Mouse (Mus musculus) midbrain, embryonic 11.5 days (tissue): ENCODE results near the gene Mlh3. TPM values are rescaled to one million over a fixed set of nuclear protein-coding genes. Genes with fewer than 3 reads are reported as not detected.

Source experiments
- ATAC-seq: fragments of 200-750 bp; cut with Nextera tagmentation; 2 replicates; pipeline ENCODE4 v1.8.0; 2017; ENCODE audit warnings: moderate TSS enrichment, moderate library complexity; ENCODE audit not compliant: low FRiP score
- DNase-seq: peaks from one replicate; pipeline ENCODE4 v3.0.0; 2015; ENCODE audit warnings: low spot score; ENCODE audit errors: missing footprints
- H3K27ac ChIP-seq: fragments of 300-500 bp; sonication (generic); 2 replicates; pipeline ENCODE4 v1.5.1; 2014; ENCODE audit warnings: low read depth, low read length
- H3K27me3 ChIP-seq: fragments of 300-500 bp; sonication (generic); 2 replicates; pipeline ENCODE4 v1.6.1; 2014; ENCODE audit warnings: mild to moderate bottlenecking, low read length, moderate library complexity, mixed read lengths; ENCODE audit not compliant: control insufficient read depth, insufficient read depth
- H3K36me3 ChIP-seq: fragments of 300-500 bp; sonication (generic); 2 replicates; pipeline ENCODE4 v1.6.1; 2014; ENCODE audit warnings: mild to moderate bottlenecking, low read length, moderate library complexity, mixed read lengths; ENCODE audit not compliant: control insufficient read depth, insufficient read depth
- H3K4me1 ChIP-seq: fragments of 300-500 bp; sonication (generic); 2 replicates; pipeline ENCODE4 v1.6.1; 2014; ENCODE audit warnings: low read length; ENCODE audit not compliant: control insufficient read depth, insufficient read depth
- H3K4me2 ChIP-seq: fragments of 300-500 bp; sonication (generic); 2 replicates; pipeline ENCODE4 v1.6.1; 2014; ENCODE audit warnings: mild to moderate bottlenecking, moderate library complexity
- H3K4me3 ChIP-seq: fragments of 300-500 bp; sonication (generic); 2 replicates; pipeline ENCODE4 v1.5.1; 2014; ENCODE audit warnings: low read depth, low read length
- H3K9ac ChIP-seq: fragments of 300-500 bp; sonication (generic); 2 replicates; pipeline ENCODE4 v1.6.1; 2014; ENCODE audit warnings: low read length
- H3K9me3 ChIP-seq: fragments of 300-500 bp; sonication (generic); 2 replicates; pipeline ENCODE4 v1.6.1; 2016; ENCODE audit warnings: low read length; ENCODE audit not compliant: control insufficient read depth
- WGBS: fragments of 180-500 bp; shearing (Covaris S2); extraction: QIAGEN DNeasy Blood & Tissue Kit; methylation state at CpG from one replicate; pipeline ENCODE4 v1.1.7; 2014; 5-methylcytosine and 5-hydroxymethylcytosine counted together
- polyA plus RNA-seq: library from polyadenylated mRNA; unstranded; fragments of >200 nt; fragmentation: Nextera tagmentation; extraction: Ambion mirVana; gene quantifications from 2 replicates; pipeline ENCODE4 v1.2.1, GENCODE M21; 2014

Gene Mlh3
- polyA plus RNA-seq, 1 experiment from 2014 or later, result 10.4 TPM

DNA sequence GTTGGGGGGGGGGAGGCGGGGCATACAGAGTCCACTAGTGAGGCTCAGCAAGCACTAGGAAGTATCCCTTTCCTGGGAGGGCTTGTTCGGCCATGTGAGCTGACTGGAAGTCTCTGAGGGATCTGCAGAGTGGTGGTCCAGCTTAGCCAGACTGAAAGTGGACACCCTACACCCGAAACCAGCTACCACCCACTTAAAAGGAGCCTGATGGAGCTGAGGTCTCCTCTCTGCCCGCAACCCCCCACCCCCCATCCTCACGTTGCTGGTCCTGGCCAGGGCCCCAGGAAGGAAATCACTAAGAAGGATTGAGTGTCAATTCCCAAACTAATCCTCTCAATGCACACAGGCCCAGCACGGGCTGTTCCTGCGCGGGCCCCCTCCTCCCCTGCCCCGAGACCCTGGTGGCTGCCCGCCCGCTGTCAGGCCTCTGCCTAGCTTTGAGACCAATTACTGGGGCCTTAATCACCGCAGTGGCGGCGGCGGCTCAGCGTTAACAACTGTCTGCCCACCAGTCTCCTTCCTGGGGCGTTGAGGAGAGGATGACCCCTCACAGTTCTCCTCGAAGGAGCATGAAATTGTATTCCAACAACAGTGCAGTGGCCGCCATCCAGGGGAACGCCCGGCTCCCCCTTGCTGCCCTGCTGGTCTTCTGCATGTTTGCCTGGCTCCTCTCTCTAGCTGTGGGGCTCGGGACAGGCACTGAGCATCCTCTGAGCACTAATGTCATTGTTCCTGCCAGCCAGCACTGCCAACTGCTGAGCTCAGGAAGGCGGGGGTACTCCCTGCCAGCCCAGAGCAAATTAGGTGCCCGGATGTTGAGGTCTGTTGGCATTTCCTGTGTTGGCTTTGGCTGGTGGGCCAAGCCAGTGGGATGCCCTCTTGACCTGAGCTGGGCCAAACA lies 69.2 kb downstream of the Mlh3 start:
- Histone ChIP-seq H3K4me1 (peaks cover 8% of the 10 kb centered on the region), H3K4me3 (no peak overlapping the region), H3K9ac (0 out of 2 replicates have a peak overlapping the region, but pooled peaks have one; percentile 32), H3K27me3 (no peaks in the 10 kb centered on the region), H3K36me3 (no peaks in the 10 kb centered on the region), H3K9me3 (no peaks in the 10 kb centered on the region), H3K4me2 (peak overlapping the region; percentile 29; the same call in 1 of the 2 replicates), H3K27ac (0 out of 2 replicates have a peak overlapping the region, but pooled peaks have one; percentile 6)
- DNase-seq (peak; percentile 84), ATAC-seq (peak; percentile 79)
- WGBS, result 15% methylated on average over 24 of the region's 24 CpGs

GRCm38 (mm10) chr12:85199954-85200353 lies 70.4 kb downstream of the Mlh3 start:
- H3K27ac ChIP-seq, result no peak overlapping the region
- no peaks in the 10 kb centered on the region for H3K36me3 ChIP-seq
- H3K27me3 ChIP-seq, result no peaks in the 10 kb centered on the region
- 92% methylated on average over 1 of the region's 1 CpGs for WGBS
- H3K9ac ChIP-seq, result no peak overlapping the region
- no peak overlapping the region for H3K4me3 ChIP-seq
- H3K4me1 ChIP-seq, result peaks cover 8% of the 10 kb centered on the region
- DNase-seq, result peak; percentile 76
- H3K9me3 ChIP-seq, result no peaks in the 10 kb centered on the region
- H3K4me2 ChIP-seq, result no peak overlapping the region
- ATAC-seq, result no peak

GRCm38 (mm10) chr12:85197936-85198335 lies 72.5 kb downstream of the Mlh3 start:
- Histone ChIP-seq H3K27me3 (no peaks in the 10 kb centered on the region), H3K4me1 (peaks cover 8% of the 10 kb centered on the region), H3K9ac (no peak overlapping the region), H3K9me3 (no peaks in the 10 kb centered on the region), H3K36me3 (no peaks in the 10 kb centered on the region), H3K4me3 (no peak overlapping the region), H3K4me2 (no peak overlapping the region), H3K27ac (no peak overlapping the region)
- WGBS, result 66% methylated on average over 8 of the region's 8 CpGs
- DNase-seq (peak; percentile 64), ATAC-seq (no peak)

DNA sequence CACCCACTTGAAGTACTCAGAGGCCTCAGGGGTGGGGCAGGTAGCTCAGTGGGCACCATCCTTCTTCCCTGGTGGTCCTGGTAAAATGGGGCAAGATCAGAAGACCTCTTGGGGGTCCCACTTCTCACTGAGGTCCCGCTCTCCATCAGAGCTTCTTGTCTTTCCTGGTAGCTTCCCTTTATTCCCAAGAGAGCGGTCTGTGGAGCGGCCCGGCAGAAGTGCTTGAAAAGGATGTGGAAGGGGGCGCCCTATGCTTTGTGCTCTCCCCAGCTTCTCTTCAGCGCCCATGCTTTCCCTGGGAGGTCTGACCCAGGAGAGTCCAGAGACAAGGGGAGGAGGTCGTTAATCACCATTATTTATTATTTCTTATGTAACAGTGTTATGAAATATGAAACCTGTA lies 73.0 kb downstream of the Mlh3 start:
- DNase-seq (peak; percentile 72), ATAC-seq (no peak)
- Histone ChIP-seq H3K4me1 (peaks cover 8% of the 10 kb centered on the region), H3K4me3 (no peak overlapping the region), H3K9ac (no peak overlapping the region), H3K27me3 (no peaks in the 10 kb centered on the region), H3K4me2 (no peak overlapping the region), H3K9me3 (no peaks in the 10 kb centered on the region), H3K27ac (no peak overlapping the region), H3K36me3 (no peaks in the 10 kb centered on the region)
- WGBS, result 74% methylated on average over 7 of the region's 7 CpGs

- Histone ChIP-seq H3K27me3 (no peaks in the 10 kb centered on the region), H3K9me3 (no peaks in the 10 kb centered on the region), H3K27ac (no peak overlapping the region), H3K4me1 (peaks cover 5% of the 10 kb centered on the region), H3K4me3 (no peak overlapping the region), H3K36me3 (no peaks in the 10 kb centered on the region), H3K4me2 (no peak overlapping the region), H3K9ac (no peak overlapping the region)
- peak; percentile 17 for DNase-seq
- WGBS, result 94% methylated on average over 10 of the region's 10 CpGs
- ATAC-seq, result no peak
These were observed 74.2 kb downstream of the Mlh3 start for GRCm38 (mm10) chr12:85196191-85196590.

DNA sequence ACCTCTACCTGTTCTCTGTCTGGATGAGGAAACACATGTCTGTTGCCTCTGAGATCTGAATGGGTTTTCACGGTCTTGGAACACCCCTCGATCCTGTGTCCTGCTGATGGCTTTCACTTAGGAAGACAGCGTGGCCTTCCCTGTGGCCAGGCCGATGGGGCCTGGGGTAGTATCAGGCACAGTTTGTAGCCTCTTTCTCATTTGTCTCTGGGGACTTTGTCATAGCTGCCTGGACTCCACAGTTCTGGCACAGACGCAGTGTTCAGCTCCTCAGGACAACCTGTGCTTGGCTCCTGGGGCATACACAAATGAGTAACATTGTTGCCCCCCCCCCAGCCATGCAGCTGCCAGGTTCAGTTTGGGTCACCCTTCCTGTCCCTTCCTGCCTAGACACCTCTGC lies 75.3 kb downstream of the Mlh3 start:
- H3K36me3 ChIP-seq, result no peaks in the 10 kb centered on the region
- ATAC-seq (no peak), DNase-seq (no peak)
- no peak overlapping the region for H3K9ac ChIP-seq
- no peak overlapping the region for H3K4me2 ChIP-seq
- H3K4me1 ChIP-seq, result no peaks in the 10 kb centered on the region; the same call in 1 of the 2 replicates
- H3K27ac ChIP-seq, result no peak overlapping the region
- no peaks in the 10 kb centered on the region for H3K9me3 ChIP-seq
- H3K27me3 ChIP-seq, result no peaks in the 10 kb centered on the region
- 90% methylated on average over 5 of the region's 5 CpGs for WGBS
- H3K4me3 ChIP-seq, result no peak overlapping the region

DNA sequence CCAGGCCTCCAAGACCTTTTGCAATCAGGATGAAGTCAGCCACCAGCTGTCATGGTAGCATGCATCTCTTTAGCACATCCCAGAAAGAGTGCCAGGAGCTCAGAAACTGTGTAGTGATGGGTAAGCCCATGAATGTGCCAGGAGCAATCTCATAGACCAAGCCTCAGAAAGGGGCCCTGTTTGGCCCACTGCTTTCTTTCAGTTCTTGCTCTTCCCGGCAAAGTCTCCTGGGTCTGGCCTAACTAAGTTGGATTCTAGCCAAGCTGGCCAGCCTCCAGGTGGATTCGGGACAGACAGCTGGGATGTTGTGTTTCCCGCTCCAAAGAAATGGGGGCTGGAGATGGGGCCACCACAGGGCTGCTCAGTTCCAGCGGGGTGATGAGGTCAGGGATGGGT lies 75.8 kb downstream of the Mlh3 start:
- 92% methylated on average over 4 of the region's 4 CpGs for WGBS
- Histone ChIP-seq H3K9me3 (no peaks in the 10 kb centered on the region), H3K9ac (no peak overlapping the region), H3K27ac (no peak overlapping the region), H3K4me1 (no peaks in the 10 kb centered on the region; the same call in 1 of the 2 replicates), H3K4me2 (no peak overlapping the region), H3K36me3 (no peaks in the 10 kb centered on the region), H3K27me3 (no peaks in the 10 kb centered on the region), H3K4me3 (no peak overlapping the region)
- ATAC-seq (no peak), DNase-seq (peak; percentile 75)

DNA sequence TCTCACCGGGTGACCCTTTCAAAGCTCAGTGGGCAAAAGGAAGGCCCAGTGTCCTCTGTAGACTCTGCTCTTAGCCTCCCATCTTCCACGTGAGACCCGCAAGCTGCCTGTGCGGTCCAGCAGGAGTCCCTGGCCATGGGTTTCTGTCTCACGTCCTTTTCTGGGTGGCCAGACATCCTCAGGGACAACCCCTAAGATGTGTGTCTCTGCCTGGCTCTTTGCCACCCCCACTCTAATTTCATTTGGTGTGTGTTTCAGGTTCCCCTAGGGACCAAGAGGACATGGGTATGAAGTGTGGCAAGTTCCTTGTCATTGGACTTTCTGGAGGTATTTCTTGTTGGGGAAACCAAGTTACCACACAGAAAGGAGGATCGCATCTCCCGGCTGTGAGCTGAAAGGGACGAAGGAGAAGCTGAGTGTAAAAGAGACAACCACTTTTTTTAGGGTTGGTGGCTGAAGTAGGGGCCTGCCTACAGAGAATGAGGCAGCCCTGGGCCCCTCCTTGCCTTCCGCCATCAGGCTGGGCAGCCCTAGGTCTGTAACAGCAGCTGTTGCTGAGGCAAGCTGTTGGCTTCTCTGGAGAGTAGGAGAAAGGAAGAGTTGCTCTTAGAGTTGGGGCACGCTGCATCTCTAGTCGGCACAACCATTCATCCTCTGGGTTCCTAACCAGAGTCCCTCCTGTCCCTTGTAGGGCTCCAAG lies 76.3 kb downstream of the Mlh3 start:
- Histone ChIP-seq H3K4me1 (no peaks in the 10 kb centered on the region; the same call in 1 of the 2 replicates), H3K36me3 (no peaks in the 10 kb centered on the region), H3K4me2 (no peak overlapping the region), H3K27ac (no peak overlapping the region), H3K9me3 (no peaks in the 10 kb centered on the region), H3K27me3 (no peaks in the 10 kb centered on the region), H3K9ac (no peak overlapping the region), H3K4me3 (no peak overlapping the region)
- no peak for ATAC-seq
- DNase-seq, result peak; percentile 68
- WGBS, result 89% methylated on average over 11 of the region's 11 CpGs

DNA sequence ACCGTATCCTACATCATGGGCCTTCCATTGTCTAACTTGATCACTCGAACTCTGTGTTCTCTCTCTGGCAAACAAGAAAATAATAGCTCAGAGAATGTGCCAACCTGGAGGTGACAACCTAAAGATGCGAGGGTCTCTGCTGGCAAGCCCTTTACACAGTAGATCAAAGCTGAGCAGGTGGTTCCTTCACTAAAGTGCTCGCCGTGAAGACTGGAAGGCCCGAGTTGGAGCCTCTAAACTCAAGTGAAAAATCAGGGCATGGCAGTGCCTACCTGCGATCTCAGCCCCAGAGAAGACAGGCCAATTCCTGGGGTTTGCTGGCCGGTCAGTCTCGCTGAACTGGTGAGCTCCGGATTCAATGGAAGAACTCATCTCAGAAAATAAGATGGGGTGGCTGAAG lies 77.3 kb downstream of the Mlh3 start:
- H3K9me3 ChIP-seq, result no peaks in the 10 kb centered on the region
- no peaks in the 10 kb centered on the region; the same call in 1 of the 2 replicates for H3K4me1 ChIP-seq
- DNase-seq (peak; percentile 26), ATAC-seq (no peak)
- no peak overlapping the region for H3K9ac ChIP-seq
- no peaks in the 10 kb centered on the region for H3K36me3 ChIP-seq
- no peak overlapping the region for H3K4me2 ChIP-seq
- 88% methylated on average over 10 of the region's 10 CpGs for WGBS
- H3K27ac ChIP-seq, result no peak overlapping the region
- no peaks in the 10 kb centered on the region for H3K27me3 ChIP-seq
- H3K4me3 ChIP-seq, result no peak overlapping the region
